Mouse (Mus musculus) liver, postnatal 0 days (tissue): Measurements from ENCODE around the gene Map4k5. TPM values are rescaled to one million over a fixed set of nuclear protein-coding genes. Genes with fewer than 3 reads are reported as not detected.

Experiments used
- ATAC-seq: fragments of 200-750 bp; cut with Nextera tagmentation; 2 replicates; pipeline ENCODE4 v1.8.0; 2017; ENCODE audit warnings: mild to moderate bottlenecking, moderate library complexity
- DNase-seq: peaks from one replicate; pipeline ENCODE4 v3.0.0-alpha.2; 2016
- H3K27ac ChIP-seq: fragments of 300-500 bp; sonication (generic); 2 replicates; pipeline ENCODE4 v1.5.1; 2014; ENCODE audit warnings: antibody characterized with exemption, moderate library complexity, mild to moderate bottlenecking, low read depth
- H3K27me3 ChIP-seq: fragments of 300-500 bp; sonication (generic); 2 replicates; pipeline ENCODE4 v1.6.1; 2014; ENCODE audit warnings: low read length, control low read depth, mixed read lengths; ENCODE audit not compliant: insufficient read depth
- H3K36me3 ChIP-seq: fragments of 300-500 bp; sonication (generic); replicated peaks from 2 replicates; pipeline ENCODE4 v1.6.1; 2014; ENCODE audit warnings: mild to moderate bottlenecking, control low read depth, low read length, moderate library complexity, mixed read lengths; ENCODE audit not compliant: insufficient read depth
- H3K4me1 ChIP-seq: fragments of 300-500 bp; sonication (generic); 2 replicates; pipeline ENCODE4 v1.6.1; 2014; ENCODE audit warnings: antibody characterized with exemption, mild to moderate bottlenecking, control low read depth; ENCODE audit not compliant: insufficient read depth
- H3K4me2 ChIP-seq: fragments of 300-500 bp; sonication (generic); 2 replicates; pipeline ENCODE4 v1.6.1; 2014; ENCODE audit warnings: low read depth, mild to moderate bottlenecking, low read length, moderate library complexity, mixed read lengths
- H3K4me3 ChIP-seq: fragments of 300-500 bp; sonication (generic); 2 replicates; pipeline ENCODE4 v1.5.1; 2014; ENCODE audit warnings: low read depth, low read length
- H3K9ac ChIP-seq: fragments of 300-500 bp; sonication (generic); replicated peaks from 2 replicates; pipeline ENCODE4 v1.6.1; 2014; ENCODE audit warnings: mild to moderate bottlenecking, moderate library complexity
- H3K9me3 ChIP-seq: fragments of 300-500 bp; sonication (generic); 2 replicates; pipeline ENCODE4 v1.6.1; 2016; ENCODE audit warnings: mild to moderate bottlenecking, control low read depth, low read length, mixed read lengths
- CTCF ChIP-seq: sonication (generic); IDR thresholded peaks from 2 replicates; pipeline ENCODE4 v1.5.1; 2016; ENCODE audit warnings: antibody characterized with exemption, low read depth
- EP300 ChIP-seq: IDR thresholded peaks from 2 replicates; pipeline ENCODE4 v1.6.1; 2016; ENCODE audit warnings: antibody characterized with exemption, low read depth, mild to moderate bottlenecking
- WGBS: fragments of 180-500 bp; shearing (Covaris S2); extraction: QIAGEN DNeasy Blood & Tissue Kit; methylation state at CpG from one replicate; pipeline ENCODE4 v1.1.7; 2014; ENCODE audit not compliant: insufficient replicate concordance; 5-methylcytosine and 5-hydroxymethylcytosine counted together
- polyA plus RNA-seq: library from polyadenylated mRNA; unstranded; fragments of >200 nt; fragmentation: Nextera tagmentation; extraction: Ambion mirVana; gene quantifications from 2 replicates; pipeline ENCODE4 v1.2.1, GENCODE M21; 2015

Map4k5 gene
- polyA plus RNA-seq, 1 experiment from 2014 or later: 11.8 TPM

DNA sequence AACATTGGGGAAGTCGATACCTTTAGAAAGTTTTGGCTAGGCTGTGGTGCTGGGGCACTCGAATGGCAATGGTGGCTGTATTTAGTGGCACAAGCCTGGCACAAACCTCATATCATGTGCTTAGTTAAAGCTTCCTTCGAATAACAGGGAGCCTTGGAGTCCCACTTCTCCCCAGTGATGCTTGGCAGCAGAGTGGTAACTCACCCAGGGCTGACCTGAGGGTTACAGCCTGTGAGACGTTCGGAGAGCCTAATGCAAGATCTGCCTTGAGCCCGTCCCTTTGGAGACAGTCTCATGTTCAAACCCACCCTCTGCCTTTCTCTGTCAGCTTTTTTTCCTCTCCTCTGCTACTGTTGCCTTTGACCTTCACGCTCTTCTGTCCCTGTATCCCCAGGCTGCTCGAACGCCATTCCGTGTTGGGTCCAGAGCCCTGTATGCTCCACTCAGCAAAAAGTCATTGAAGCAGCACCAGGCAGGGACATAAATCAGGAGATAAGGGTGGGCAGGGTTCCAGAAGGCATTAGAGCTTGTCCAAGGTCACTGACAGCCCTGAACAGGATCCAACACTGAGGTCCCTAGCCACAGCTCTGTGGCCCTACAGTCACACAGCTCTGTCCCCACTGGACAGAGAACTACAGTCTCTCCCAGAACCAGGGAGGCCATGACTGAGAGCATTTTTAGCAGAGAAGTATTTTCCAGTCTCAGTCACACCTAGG lies 110.9 kb downstream of the Map4k5 start:
- ATAC-seq: no peak
- 73% methylated on average over 10 of the region's 10 CpGs for WGBS
- peaks cover 19% of the 10 kb centered on the region for H3K4me1 ChIP-seq
- no peak for TF ChIP-seq CTCF
- TF ChIP-seq EP300: no peak
- H3K36me3 ChIP-seq: no peaks in the 10 kb centered on the region
- H3K27me3 ChIP-seq: no peaks in the 10 kb centered on the region
- H3K4me2 ChIP-seq: peak overlapping the region; percentile 61; the same call in 1 of the 2 replicates
- DNase-seq: peak; percentile 33
- H3K9me3 ChIP-seq: no peaks in the 10 kb centered on the region
- no peak overlapping the region for H3K4me3 ChIP-seq
- peak overlapping the region; percentile 81; the same call in 1 of the 2 replicates for H3K27ac ChIP-seq
- H3K9ac ChIP-seq: peak overlapping the region; percentile 50

DNA sequence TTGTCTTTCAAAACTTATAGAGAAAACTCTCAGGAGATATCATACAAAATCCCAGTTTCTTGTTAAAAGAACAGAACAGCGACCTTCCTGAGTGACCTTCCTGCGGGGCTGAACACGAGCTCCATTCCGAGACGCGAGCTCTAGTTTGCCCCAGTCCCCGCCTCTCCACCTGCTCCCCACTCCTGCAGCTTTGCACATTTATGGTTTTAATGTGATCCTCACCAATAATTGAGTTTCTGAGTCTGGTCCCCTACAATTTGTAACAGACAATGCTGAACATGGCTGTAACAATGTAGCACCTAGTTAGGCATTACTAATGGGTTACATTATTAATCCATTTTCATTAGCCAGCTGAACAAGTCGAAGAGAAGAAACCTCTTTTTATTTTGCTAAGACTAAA lies 111.5 kb downstream of the Map4k5 start:
- DNase-seq (no peak), ATAC-seq (no peak)
- Histone ChIP-seq H3K36me3 (no peaks in the 10 kb centered on the region), H3K9me3 (no peaks in the 10 kb centered on the region), H3K27ac (no peak overlapping the region), H3K4me1 (peaks cover 25% of the 10 kb centered on the region), H3K9ac (no peak overlapping the region), H3K4me2 (no peak overlapping the region), H3K27me3 (no peaks in the 10 kb centered on the region), H3K4me3 (no peak overlapping the region)
- 93% methylated on average over 8 of the region's 8 CpGs for WGBS
- TF ChIP-seq EP300 (no peak), CTCF (no peak)

DNA sequence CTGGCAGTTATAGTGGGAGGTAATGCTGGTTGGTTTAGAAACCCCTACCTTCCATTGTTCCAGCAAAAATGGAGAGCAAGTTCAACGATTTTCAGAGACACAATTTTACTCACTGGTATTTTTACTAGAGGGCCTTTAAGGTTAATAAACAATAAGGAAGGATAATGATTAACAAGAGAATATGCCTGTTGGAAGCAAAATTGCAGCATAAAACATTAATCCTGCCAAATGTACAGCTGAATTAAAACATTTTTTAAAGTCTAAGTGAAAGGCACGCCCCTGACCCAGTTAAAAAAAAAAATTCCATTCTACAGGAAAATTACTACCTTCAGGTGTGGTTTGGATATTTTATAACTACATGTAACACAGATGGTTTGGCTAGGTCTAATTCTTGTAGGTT lies 115.0 kb downstream of the Map4k5 start:
- WGBS: 68% methylated on average over 2 of the region's 2 CpGs
- ATAC-seq: no peak
- no peaks in the 10 kb centered on the region for H3K27me3 ChIP-seq
- DNase-seq: no peak
- no peaks in the 10 kb centered on the region for H3K36me3 ChIP-seq
- H3K9me3 ChIP-seq: no peaks in the 10 kb centered on the region
- no peak for TF ChIP-seq CTCF
- TF ChIP-seq EP300: no peak
- peaks cover 20% of the 10 kb centered on the region for H3K4me1 ChIP-seq
- H3K4me2 ChIP-seq: no peak overlapping the region
- H3K27ac ChIP-seq: no peak overlapping the region
- no peak overlapping the region for H3K4me3 ChIP-seq
- H3K9ac ChIP-seq: no peak overlapping the region

DNA sequence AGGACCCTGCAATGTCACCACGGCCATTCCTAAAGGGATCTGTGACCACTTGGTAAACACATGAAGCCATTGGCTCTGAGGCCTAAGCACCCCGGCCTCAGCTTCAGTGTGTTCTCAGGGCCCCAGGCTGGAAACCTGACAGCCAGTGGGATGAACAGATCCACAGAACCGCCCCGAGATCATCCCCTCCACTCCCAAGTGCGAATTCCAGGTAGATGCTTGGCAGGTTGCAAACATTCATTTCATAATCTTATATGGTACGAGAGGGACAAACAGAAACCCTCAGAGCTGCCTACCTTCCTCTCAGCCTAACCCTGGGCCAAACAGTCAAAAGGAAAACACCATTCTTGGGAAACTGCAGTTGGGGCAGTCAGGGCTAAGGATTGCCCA lies 115.7 kb downstream of the Map4k5 start:
- ATAC-seq: no peak
- no peak overlapping the region for H3K9ac ChIP-seq
- H3K27me3 ChIP-seq: no peaks in the 10 kb centered on the region
- no peak overlapping the region for H3K27ac ChIP-seq
- H3K4me3 ChIP-seq: no peak overlapping the region
- no peak for DNase-seq
- H3K36me3 ChIP-seq: no peaks in the 10 kb centered on the region
- TF ChIP-seq EP300: no peak
- no peak for TF ChIP-seq CTCF
- WGBS: 77% methylated on average over 6 of the region's 6 CpGs
- no peaks in the 10 kb centered on the region for H3K9me3 ChIP-seq
- H3K4me2 ChIP-seq: no peak overlapping the region
- H3K4me1 ChIP-seq: peaks cover 16% of the 10 kb centered on the region

DNA sequence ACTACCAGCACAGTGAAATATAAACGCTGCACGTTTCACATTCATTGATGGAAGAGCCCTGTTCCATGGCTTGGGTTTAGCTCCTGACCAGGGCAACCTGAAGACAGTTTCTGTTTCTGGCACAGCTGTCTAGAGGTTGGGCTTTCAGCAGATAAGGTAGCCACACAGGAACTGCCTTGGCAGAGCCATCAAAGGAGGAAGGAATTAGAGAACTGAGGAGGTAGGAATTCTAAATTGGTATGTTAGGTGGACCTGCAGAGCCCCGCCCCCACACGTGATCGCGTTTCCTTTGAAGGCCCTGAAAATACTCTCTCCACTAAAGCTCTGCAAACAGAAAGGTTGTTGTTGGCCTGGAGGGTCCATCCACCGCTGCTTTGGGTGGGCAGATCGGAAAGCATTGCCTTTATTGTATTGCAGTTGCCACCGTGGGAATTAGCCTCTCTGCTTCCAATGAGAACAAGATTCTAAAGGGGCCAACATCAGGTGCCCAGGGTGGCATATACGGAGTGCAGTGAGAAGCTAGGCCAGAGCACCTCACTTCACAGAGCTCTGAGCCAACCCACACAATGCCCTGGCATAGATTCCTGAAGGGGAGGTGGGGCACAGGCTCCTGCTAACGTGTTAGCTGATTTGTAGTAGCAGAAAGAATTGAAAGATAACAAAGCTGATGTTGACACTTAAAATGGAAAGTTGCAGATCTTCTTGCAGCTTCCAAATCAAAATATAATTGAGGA lies 116.2 kb downstream of the Map4k5 start:
- Histone ChIP-seq H3K4me2 (no peak overlapping the region), H3K27ac (no peak overlapping the region), H3K9ac (no peak overlapping the region), H3K4me3 (no peak overlapping the region), H3K27me3 (no peaks in the 10 kb centered on the region), H3K9me3 (no peaks in the 10 kb centered on the region), H3K4me1 (peaks cover 11% of the 10 kb centered on the region), H3K36me3 (no peaks in the 10 kb centered on the region)
- WGBS: 52% methylated on average over 11 of the region's 11 CpGs
- ATAC-seq (no peak), DNase-seq (no peak)
- TF ChIP-seq EP300 (no peak), CTCF (no peak)

DNA sequence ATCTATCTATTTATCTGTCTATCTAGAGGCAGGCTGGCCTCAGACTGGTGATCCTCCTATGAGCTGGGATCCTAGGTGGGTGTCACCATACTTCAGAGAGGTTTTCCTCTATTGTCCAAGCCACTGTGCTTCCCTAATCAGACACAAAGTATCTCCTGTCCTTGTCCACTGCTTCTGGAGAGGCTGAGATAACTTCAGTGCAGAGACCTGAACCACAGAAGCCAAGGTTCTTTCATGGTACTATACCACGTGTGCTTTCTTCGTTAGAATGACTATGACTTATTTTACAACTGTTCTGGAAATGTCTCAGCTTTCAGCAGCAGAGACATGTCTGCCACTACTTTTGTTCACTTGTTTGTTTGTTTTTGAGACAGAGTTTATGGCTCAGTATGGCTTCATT lies 124.2 kb downstream of the Map4k5 start:
- H3K36me3 ChIP-seq: no peaks in the 10 kb centered on the region
- H3K4me1 ChIP-seq: peaks cover 14% of the 10 kb centered on the region
- H3K4me2 ChIP-seq: no peak overlapping the region
- peak; percentile 16; the same call in 1 of the 2 replicates for ATAC-seq
- H3K27ac ChIP-seq: no peak overlapping the region
- TF ChIP-seq CTCF: no peak
- 0 out of 2 replicates have a peak, but pooled peaks have one; percentile 13 for TF ChIP-seq EP300
- no peak overlapping the region for H3K9ac ChIP-seq
- H3K4me3 ChIP-seq: no peak overlapping the region
- no peaks in the 10 kb centered on the region for H3K27me3 ChIP-seq
- 59% methylated on average over 2 of the region's 2 CpGs for WGBS
- H3K9me3 ChIP-seq: no peaks in the 10 kb centered on the region
- no peak for DNase-seq
